Mouse (Mus musculus): ENCODE measurements at regions not wholly inside any gene's neighbourhood (a gene's known extent, or its start where the extent isn't known, plus 50 kb on each side); places are given as distances from the start of the nearest gene placed in this dataset.

GRCm38 (mm10) chr6:140342881-140343280 lies 81.0 kb upstream of the Plekha5 start:
- Histone ChIP-seq H3K4me2 (replicated peaks; ENCODE audit: low read depth) (no peak overlapping the region), H3K27me3 (ENCODE audit: control insufficient read depth, insufficient read depth, low read length) (no peaks in the 10 kb centered on the region), H3K4me1 (replicated peaks; ENCODE audit: control insufficient read depth, insufficient read depth) (no peaks in the 10 kb centered on the region), H3K27ac (replicated peaks) (no peak overlapping the region), H3K9ac (ENCODE audit: low read length) (no peak overlapping the region), H3K9me3 (ENCODE audit: control insufficient read depth, low read length) (no peaks in the 10 kb centered on the region), H3K36me3 (ENCODE audit: control insufficient read depth, insufficient read depth, low read length) (no peaks in the 10 kb centered on the region), H3K4me3 (ENCODE audit: low read depth, low read length) (no peak overlapping the region)
- ATAC-seq (ENCODE audit: low FRiP score, low TSS enrichment) (no peak), DNase-seq (ENCODE audit: low spot score) (no peak)
- TF ChIP-seq CTCF (IDR thresholded peaks at IDR 0.05; ENCODE audit: low read depth) (no peak), EP300 (optimal IDR thresholded peaks at IDR 0.05) (no peak)
- 60% methylated on average over 1 of the region's 1 CpGs for WGBS

- WGBS = 77% methylated on average over 13 of the region's 13 CpGs
- no peaks in the 10 kb centered on the region for H3K27me3 ChIP-seq (ENCODE audit: control insufficient read depth, insufficient read depth, low read length)
- TF ChIP-seq EP300 (optimal IDR thresholded peaks at IDR 0.05) = no peak
- no peak for TF ChIP-seq CTCF (IDR thresholded peaks at IDR 0.05; ENCODE audit: low read depth)
- no peaks in the 10 kb centered on the region for H3K4me1 ChIP-seq (replicated peaks; ENCODE audit: control insufficient read depth, insufficient read depth)
- H3K4me2 ChIP-seq (replicated peaks; ENCODE audit: low read depth) = no peak overlapping the region
- H3K27ac ChIP-seq (replicated peaks) = no peak overlapping the region
- no peak for ATAC-seq (ENCODE audit: low FRiP score, low TSS enrichment)
- H3K9ac ChIP-seq (ENCODE audit: low read length) = no peak overlapping the region
- H3K36me3 ChIP-seq (ENCODE audit: control insufficient read depth, insufficient read depth, low read length) = no peaks in the 10 kb centered on the region
- no peaks in the 10 kb centered on the region for H3K9me3 ChIP-seq (ENCODE audit: control insufficient read depth, low read length)
- no peak overlapping the region for H3K4me3 ChIP-seq (ENCODE audit: low read depth, low read length)
- DNase-seq (ENCODE audit: low spot score) = no peak
Observed at GRCm38 (mm10) chr6:140339731-140340130, 84.1 kb upstream of the Plekha5 start.

GRCm38 (mm10) chr6:140337897-140338749 lies 85.7 kb upstream of the Plekha5 start:
- TF ChIP-seq EP300 (optimal IDR thresholded peaks at IDR 0.05) (no peak), CTCF (IDR thresholded peaks at IDR 0.05; ENCODE audit: low read depth) (no peak)
- Histone ChIP-seq H3K27ac (replicated peaks) (no peak overlapping the region), H3K4me2 (replicated peaks; ENCODE audit: low read depth) (peak overlapping the region; percentile 1; the same call in 1 of the 2 replicates), H3K9me3 (ENCODE audit: control insufficient read depth, low read length) (no peaks in the 10 kb centered on the region), H3K36me3 (ENCODE audit: control insufficient read depth, insufficient read depth, low read length) (no peaks in the 10 kb centered on the region), H3K27me3 (ENCODE audit: control insufficient read depth, insufficient read depth, low read length) (no peaks in the 10 kb centered on the region), H3K4me3 (ENCODE audit: low read depth, low read length) (no peak overlapping the region), H3K9ac (ENCODE audit: low read length) (no peak overlapping the region), H3K4me1 (replicated peaks; ENCODE audit: control insufficient read depth, insufficient read depth) (no peaks in the 10 kb centered on the region)
- 56% methylated on average over 19 of the region's 19 CpGs for WGBS
- ATAC-seq (ENCODE audit: low FRiP score, low TSS enrichment) (no peak), DNase-seq (ENCODE audit: low spot score) (no peak)

- no peaks in the 10 kb centered on the region for H3K27me3 ChIP-seq (ENCODE audit: control insufficient read depth, insufficient read depth, low read length)
- ATAC-seq (ENCODE audit: low FRiP score, low TSS enrichment) (no peak), DNase-seq (ENCODE audit: low spot score) (no peak)
- H3K27ac ChIP-seq (replicated peaks) = 0 out of 2 replicates have a peak overlapping the region, but pooled peaks have one; percentile 26
- TF ChIP-seq EP300 (optimal IDR thresholded peaks at IDR 0.05) (no peak), CTCF (IDR thresholded peaks at IDR 0.05; ENCODE audit: low read depth) (no peak)
- no peak overlapping the region for H3K4me3 ChIP-seq (ENCODE audit: low read depth, low read length)
- WGBS = 9% methylated on average over 3 of the region's 3 CpGs
- no peaks in the 10 kb centered on the region for H3K4me1 ChIP-seq (replicated peaks; ENCODE audit: control insufficient read depth, insufficient read depth)
- no peak overlapping the region for H3K4me2 ChIP-seq (replicated peaks; ENCODE audit: low read depth)
- H3K9me3 ChIP-seq (ENCODE audit: control insufficient read depth, low read length) = no peaks in the 10 kb centered on the region
- no peak overlapping the region for H3K9ac ChIP-seq (ENCODE audit: low read length)
- H3K36me3 ChIP-seq (ENCODE audit: control insufficient read depth, insufficient read depth, low read length) = no peaks in the 10 kb centered on the region
Observed at GRCm38 (mm10) chr6:140337083-140337491, 86.8 kb upstream of the Plekha5 start.

- ATAC-seq (ENCODE audit: low FRiP score, low TSS enrichment) (0 out of 2 replicates have a peak, but pooled peaks have one; percentile 26), DNase-seq (ENCODE audit: low spot score) (peak; percentile 23)
- Histone ChIP-seq H3K9ac (ENCODE audit: low read length) (no peak overlapping the region), H3K9me3 (ENCODE audit: control insufficient read depth, low read length) (no peaks in the 10 kb centered on the region), H3K4me2 (replicated peaks; ENCODE audit: low read depth) (peak overlapping the region; percentile 27), H3K27me3 (ENCODE audit: control insufficient read depth, insufficient read depth, low read length) (no peaks in the 10 kb centered on the region), H3K4me3 (ENCODE audit: low read depth, low read length) (no peak overlapping the region; the same call in 1 of the 2 replicates), H3K36me3 (ENCODE audit: control insufficient read depth, insufficient read depth, low read length) (no peaks in the 10 kb centered on the region), H3K27ac (replicated peaks) (peak overlapping the region; percentile 25; the same call in 1 of the 2 replicates), H3K4me1 (replicated peaks; ENCODE audit: control insufficient read depth, insufficient read depth) (no peaks in the 10 kb centered on the region)
- TF ChIP-seq EP300 (optimal IDR thresholded peaks at IDR 0.05) (no peak), CTCF (IDR thresholded peaks at IDR 0.05; ENCODE audit: low read depth) (no peak)
- 5% methylated on average over 13 of the region's 13 CpGs for WGBS
Observed at GRCm38 (mm10) chr6:140336414-140336941, 87.4 kb upstream of the Plekha5 start.

GRCm38 (mm10) chr6:140333397-140333796 lies 90.5 kb upstream of the Plekha5 start:
- no peak overlapping the region for H3K4me3 ChIP-seq (ENCODE audit: low read depth, low read length)
- H3K4me1 ChIP-seq (replicated peaks; ENCODE audit: control insufficient read depth, insufficient read depth) = no peaks in the 10 kb centered on the region
- H3K9me3 ChIP-seq (ENCODE audit: control insufficient read depth, low read length) = no peaks in the 10 kb centered on the region
- no peak overlapping the region for H3K4me2 ChIP-seq (replicated peaks; ENCODE audit: low read depth)
- WGBS = 66% methylated on average over 3 of the region's 3 CpGs
- DNase-seq (ENCODE audit: low spot score) = no peak
- no peak overlapping the region for H3K27ac ChIP-seq (replicated peaks)
- no peak for TF ChIP-seq EP300 (optimal IDR thresholded peaks at IDR 0.05)
- no peak for TF ChIP-seq CTCF (IDR thresholded peaks at IDR 0.05; ENCODE audit: low read depth)
- no peaks in the 10 kb centered on the region for H3K27me3 ChIP-seq (ENCODE audit: control insufficient read depth, insufficient read depth, low read length)
- no peak overlapping the region for H3K9ac ChIP-seq (ENCODE audit: low read length)
- ATAC-seq (ENCODE audit: low FRiP score, low TSS enrichment) = no peak
- no peaks in the 10 kb centered on the region for H3K36me3 ChIP-seq (ENCODE audit: control insufficient read depth, insufficient read depth, low read length)

All from stomach, postnatal 0 days (tissue).